Mouse (Mus musculus) heart, postnatal 4 days (tissue): ENCODE measurements around the gene Cd9. TPM values are rescaled to one million over a fixed set of nuclear protein-coding genes. Genes with fewer than 3 reads are reported as not detected.

Experiments used
- DNase-seq: peaks from one replicate; pipeline ENCODE4 v3.0.0; 2021
- total RNA-seq, 2 experiments: library from RNA; stranded (reverse); gene quantifications; 2 replicates each; pipeline ENCODE4 v1.2.3; 2021

Cd9 gene
- total RNA-seq, 2 experiments from 2014 or later, result 72.4 to 73.3 TPM

DNA sequence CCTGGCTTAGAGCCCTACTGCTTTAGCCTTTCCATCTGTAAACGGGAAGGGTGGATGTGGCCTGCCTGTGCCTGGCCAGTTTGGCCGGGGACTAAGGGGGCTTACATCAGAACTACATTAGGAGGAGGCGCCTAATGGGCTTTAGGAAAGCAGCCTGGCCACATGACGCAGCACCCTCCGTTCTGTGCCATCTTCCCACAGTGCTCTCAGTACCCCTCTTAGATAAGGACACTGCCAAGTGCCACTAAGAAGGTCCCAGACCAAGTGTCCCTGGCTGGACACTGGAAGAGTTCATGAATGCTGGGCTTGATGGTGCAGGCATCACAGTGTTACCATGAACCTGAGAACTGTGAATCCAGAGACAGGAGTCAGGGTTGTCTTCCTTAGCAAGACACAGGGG lies 20.7 kb downstream of the Cd9 start:
- DNase-seq, result no peak

DNA sequence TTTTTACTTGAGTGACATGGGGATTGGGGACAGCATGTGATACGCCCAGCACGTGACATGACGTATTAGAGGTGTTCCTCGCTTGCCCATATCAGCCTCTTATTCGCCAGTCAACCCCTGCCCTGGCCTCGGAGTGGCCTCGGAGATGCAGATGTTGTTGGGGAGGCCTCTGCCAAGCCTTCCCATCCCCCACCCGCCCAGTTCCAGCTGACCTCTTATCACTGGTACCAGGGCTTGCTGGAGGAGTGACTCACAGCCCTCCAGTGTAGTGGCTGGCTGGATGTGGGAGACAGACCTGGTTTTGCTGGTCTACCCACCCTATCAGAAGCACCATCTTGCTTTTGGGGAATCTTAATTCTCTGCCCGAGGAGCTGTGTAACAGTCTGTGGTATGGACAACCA lies 21.3 kb downstream of the Cd9 start:
- DNase-seq, result no peak

DNA sequence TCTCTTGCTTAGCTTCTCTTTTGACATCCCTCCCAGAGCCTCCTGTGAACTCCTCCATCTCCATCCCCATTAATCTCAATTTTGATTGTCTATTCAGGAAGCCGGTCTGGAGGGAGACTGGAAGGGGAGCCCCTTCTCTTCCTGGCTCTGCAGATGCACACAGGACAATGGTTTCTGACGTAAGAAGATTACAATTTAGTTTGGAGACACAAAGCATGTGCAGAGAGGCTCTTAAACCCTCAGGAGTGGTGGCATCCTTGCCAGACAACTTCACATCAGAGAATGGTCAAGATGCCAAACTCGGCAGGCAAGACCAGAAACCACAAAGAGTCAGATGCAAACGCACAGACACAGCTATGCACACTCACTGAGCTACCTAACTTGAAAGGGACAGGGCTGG lies 22.7 kb downstream of the Cd9 start:
- DNase-seq, result no peak

DNA sequence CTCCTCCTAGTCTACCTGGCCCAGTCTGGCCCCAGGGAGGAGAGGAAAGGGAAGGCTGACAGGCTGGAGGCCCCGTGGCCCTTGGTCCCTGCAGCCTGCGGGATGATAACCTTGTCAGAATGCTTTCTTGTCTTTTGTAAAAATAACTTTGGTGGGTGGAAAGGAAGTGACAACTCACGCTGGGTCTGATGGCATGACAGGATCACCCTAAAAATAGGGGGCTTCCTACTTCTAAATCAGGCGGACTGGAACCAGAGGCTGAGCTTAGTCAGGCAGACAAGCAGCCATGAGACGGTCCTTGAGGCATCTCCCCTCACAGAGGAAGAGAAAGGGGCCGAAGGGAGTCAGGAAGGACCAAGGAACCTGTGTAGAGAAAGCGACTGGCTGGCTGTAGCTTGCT lies 23.3 kb downstream of the Cd9 start:
- DNase-seq, result no peak

DNA sequence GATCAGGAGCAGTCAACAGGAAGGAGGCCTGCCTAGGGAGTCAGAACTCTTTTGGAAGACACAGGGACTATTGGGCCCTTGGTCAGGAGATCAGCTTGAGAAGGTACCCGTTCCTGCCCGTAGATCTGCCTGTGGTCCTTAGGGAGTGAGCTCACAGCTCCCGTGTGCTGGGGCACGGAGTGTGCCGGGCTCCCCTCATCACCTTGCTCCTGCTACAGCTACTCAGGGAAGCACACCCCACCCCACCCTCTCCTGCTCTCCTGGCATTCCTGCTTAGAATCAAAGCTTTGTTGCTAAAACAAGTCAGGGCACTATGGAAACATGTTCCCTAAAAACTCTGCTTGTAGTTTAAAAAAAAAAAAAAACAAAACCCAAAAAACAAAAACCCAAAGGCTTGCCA lies 24.0 kb downstream of the Cd9 start:
- DNase-seq, result no peak

DNA sequence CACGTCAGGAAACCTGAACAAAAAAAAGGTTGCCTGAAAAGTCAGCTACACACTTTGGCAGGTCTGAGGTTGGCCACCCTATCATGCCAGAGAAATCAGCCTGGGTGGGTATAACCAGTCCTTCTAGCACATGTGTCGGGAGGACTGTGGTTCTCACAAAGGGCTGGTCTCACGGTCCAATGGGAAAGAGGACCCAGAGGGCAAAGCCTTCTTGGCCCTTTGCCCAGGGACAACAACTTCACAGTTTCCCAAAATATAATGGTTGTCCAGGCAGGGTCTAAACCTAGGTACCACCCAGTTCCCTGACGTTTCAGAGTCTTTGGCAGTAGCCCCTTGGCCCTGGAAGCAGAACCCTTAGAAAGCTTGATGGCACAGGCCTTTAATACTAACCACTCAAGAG lies 25.4 kb downstream of the Cd9 start:
- DNase-seq, result no peak

DNA sequence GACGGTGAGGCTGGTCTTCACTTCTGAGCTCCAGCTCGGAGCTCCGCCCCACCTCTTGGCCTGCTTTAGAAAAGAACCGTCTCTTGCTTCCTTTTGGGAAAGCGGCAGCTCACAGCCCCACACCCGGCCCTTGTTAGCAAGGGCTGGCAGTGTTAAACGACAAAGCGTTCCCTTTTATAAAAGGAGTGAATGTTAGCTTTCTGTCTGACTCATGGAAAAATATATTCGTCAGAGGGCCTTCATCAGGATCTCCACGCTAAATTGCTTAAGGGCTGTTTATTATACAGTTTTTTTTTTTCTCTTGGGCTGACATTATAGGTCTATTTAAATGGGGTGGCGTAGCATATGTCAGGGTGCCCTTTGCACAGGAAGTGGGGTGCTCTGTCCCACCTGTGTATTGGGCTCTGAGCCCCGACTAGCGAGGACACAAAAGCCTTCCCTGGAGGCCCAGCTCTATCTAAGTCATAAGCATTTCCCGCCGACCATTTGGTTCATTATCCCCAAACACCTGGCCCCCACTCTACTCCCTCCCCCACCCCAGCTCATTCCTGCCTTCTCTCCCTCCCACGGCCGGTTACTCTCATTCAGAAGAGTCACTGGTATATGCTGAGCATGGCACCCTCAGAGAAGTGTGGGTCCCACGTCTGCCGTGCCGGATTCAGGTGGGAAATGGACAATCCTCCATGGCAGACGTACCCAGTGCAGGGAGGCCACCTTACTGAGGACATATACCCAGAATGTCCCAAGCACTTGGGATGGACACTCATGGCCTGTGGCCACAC lies 26.2 kb downstream of the Cd9 start:
- DNase-seq, result no peak

DNA sequence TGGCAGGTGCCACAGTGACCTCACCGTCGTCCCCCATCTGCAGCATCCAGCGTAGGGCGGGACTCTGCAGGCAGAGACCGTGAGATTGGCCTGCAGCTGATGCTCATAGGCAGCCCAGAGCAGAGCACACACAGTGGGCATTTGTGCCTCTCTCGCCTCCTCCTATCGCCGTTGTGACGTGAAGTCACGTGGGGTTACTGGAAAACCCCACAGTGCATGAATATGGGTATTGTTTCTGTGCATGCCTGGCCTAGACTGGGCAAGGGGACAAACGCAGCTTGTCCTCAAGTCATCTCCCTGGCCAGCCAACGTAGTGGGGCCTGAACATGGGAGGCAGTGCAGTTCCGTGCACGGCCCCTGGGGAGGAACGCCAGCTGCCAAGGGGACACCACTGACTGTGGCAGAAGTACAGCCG lies 27.3 kb downstream of the Cd9 start:
- DNase-seq, result peak; percentile 53

DNA sequence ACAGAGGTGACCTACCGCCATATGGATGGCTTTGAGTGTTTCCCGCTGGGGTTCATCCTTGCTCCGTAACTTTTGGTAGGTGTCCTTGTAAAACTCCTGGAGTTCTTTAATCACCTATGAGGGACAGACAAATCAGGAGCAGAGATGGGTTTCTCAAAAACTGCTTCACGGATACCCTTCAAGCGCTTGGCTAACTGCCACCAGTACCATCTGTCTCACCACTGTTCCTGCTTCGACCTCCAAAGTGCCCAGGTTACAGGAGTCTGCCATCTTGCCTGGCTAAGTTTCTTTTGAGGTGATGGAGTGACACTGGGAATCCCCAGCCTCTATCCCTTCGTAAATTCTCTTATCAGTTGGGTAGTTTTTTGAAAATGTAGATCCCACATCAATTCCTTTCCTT lies 32.3 kb downstream of the Cd9 start:
- no peak for DNase-seq

DNA sequence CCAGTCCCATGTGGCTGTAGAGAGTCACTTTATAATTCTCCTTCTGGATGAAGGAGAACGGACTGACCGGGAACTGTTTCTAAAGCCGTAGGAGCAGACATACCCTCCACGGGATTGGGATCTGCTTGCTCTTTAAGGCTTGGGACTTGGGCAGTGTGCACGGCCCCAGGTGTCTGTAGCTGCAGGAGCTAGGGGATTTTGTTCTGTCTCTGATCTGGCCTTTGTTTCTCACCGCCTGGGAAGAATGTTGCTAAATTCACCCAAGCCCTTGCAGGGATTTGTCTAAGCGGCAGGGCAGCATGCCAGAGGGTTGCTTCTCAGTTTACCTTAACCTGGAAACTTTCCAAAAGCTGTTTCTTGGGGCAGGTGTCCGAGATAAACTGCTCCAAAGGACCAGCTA lies 32.8 kb downstream of the Cd9 start:
- DNase-seq, result no peak

DNA sequence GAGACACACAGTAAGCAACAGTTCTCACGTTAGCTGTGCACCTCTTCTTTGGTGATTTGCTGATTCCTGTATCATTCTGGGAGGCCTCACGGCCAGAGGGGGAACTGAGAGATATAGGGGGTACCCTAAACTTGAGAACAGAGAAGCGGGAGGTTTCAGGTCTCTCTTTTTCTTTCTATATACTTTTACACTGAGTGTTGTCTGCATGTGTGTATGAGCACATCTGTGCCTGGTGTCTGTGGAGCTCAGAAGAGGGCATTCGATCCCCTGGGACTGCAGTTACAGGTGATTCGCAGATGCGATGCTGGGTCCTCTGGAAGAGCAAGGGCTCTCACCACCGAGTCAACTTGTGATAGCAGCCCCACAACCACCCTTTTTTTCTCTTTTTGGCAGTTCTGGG lies 33.3 kb downstream of the Cd9 start:
- DNase-seq, result no peak

DNA sequence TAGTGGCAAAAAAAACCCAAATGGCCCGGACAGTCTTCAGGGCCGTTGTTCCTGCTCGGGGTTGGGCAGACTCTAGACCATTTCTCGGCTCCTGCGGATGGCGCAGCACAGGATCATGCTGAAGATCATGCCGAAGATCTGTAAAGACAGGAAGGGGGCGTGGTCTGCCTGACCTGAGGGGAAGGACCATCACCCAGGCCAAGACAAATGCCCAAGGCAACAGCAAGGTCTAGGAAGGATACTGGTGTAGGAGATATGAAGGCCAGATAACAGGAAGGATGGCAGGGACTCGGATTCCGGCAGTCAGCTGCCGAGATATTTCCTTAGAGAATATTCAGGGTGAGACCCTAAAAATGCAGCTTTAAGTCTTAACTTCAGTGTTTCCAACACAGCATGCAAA lies 34.0 kb downstream of the Cd9 start:
- DNase-seq, result no peak

DNA sequence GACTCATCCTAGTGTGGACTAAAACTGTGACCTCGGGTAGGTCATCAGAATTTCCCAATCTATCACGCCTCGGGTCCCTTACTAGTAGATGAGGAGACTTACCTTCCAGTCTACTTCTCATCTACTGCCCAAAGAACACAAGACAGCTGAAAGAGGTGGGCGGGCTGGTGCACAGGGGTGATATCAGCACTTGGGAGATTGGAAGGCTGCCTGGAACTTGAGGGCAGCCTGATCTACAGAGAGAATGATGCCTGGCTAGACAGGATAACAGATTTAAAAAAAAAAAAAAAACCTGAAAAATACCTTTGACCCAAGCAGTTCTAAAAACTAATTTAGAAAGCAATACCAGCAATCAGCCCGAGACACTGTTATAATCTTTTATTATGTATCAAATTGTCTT lies 34.7 kb downstream of the Cd9 start:
- DNase-seq, result no peak

DNA sequence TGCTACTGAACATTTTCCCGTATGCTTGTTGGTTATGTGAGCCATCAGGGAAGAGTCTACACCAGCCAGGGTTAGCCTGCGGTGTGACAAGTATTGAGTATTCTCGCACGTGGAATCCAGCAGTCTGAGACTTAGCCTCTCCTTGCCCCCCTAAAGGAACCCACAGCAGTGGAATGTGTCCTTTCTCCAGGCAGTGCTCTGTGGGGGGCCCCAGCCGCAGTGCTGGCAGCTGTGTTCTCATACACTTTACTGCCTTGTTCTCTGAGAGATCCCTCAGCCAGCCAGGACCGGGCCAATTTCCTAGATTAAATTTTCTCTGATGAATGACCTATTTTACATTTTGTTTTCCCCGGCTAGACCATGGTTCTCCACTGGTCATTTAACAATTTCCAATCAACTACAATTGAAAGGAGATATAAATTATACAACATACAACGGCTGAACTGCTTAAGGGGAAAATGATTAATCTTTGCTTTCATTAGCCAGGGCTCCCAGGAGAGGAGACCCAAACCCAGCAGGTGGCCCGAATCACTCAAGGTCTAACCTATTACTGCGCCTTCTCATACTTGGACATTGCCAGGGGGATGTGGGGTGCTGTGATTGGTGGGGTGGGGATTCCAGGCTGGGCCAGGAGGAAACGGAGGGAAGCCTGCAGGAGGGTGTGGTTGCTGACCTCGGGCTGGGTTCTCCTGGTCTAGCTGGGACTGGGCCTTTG lies 38.6 kb downstream of the Cd9 start:
- no peak for DNase-seq

DNA sequence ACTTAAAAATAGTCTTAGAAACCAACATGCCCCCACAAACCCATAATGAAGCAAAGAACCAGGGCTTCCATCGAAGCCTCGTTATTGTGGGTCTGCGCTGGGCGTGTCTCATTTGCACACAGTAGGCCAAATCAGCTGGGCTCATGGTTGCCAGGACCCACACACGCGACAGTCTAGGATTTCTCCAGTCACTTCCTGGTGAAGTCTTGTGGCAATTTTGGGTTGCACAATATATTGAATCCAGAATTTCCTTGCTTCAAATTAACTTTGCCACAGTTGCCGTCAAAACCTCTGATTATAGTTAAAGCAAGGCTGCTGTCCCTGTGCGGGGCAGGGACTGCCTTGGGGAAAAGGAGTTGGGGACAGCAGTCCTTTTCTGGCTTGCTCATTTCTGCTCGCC lies 39.9 kb downstream of the Cd9 start:
- DNase-seq, result no peak

DNA sequence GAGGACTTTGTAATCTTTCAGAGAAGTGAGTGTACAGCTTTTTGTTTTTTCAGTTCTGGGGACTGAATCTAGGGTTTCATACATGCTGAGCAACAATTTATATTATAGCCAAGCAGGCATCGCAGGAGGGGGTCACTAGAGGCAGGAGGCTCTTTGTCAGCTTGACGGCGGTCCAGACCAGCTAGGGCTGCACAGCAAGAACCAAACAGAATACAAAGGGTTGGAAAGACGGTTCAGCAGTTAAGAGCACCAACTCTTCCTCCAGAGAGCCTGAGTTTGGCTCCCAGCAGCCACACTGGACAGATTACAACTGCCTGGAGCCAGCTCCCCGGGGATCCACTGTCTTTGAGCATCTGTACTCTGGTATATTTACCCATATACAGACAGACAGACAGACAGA lies 40.3 kb downstream of the Cd9 start:
- no peak for DNase-seq

DNA sequence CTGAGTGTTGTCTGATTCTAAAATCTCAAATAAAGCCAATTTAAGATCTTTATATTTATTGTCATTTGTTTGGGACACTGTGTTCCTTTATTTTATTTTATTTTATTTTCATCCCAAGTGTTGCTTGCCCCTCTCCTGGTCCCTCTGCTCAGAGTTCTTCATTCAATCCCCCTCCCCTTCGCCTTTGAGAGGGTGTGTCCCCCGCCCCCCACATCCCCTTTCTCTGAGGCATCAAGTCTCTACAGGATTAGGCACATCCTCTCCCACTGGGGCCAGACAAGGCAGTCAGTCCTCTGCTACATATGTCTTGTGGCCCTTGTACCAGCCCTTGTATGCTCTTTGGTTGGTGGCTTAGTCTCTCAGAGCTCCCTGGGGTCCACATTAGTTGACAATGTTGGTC lies 46.9 kb downstream of the Cd9 start:
- no peak for DNase-seq

DNA sequence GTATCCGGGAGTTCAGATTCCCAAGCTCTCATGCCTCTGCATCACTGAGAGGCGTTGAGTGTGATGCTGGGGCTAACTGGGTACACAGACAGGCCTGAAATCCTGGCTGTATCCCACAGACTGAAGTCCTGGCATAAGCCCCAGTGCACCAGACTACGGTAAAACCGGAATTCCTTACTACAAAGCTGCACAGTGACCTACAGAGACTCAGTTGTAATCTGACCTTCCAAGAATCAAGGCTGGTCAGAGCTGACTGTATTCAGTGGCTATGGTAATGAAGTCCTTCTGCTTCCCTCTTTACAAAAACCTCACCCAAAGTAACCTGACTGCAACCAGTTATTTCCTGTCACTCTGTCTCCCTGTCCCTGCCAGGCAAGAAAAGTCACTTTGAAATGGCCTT lies 47.4 kb downstream of the Cd9 start:
- no peak for DNase-seq

DNA sequence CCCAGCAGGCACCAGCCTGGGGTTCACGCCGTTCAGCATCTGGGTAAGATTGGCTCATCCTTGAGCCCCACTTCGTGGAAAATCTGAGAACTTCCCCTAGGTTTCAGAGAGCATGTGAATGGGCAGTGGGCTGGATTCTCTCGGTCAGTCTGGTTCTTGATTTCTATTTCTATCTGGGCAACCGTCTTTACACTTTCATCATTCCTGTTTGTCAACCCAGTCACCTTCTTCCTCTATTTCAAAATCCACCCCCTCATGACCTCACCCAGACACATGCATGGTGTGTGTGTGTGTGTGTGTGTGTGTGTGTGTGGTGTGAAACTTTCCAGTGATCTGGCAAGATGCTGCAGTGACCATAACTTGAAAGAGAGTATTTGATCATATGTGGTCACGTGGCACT lies 49.2 kb downstream of the Cd9 start:
- no peak for DNase-seq

DNA sequence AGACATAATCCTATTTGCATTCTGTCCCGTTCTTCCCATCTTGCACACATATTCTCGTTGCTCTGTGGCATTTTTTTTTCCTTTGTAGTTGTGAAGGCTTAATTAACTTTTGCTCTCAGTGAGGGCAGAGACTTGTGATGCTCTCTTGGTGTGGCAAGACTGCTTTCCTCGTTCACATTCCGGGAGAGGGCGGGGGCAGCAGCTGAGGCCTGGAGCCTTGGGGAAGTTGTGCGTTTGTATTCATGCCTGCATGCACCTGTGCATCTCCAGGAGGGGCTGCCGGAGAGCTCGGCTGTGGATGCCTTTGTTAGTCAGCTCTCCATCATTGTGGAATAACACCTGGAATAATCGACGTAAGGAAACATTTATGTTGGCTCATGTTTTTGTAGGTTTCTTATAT lies 52.0 kb downstream of the Cd9 start:
- no peak for DNase-seq

DNA sequence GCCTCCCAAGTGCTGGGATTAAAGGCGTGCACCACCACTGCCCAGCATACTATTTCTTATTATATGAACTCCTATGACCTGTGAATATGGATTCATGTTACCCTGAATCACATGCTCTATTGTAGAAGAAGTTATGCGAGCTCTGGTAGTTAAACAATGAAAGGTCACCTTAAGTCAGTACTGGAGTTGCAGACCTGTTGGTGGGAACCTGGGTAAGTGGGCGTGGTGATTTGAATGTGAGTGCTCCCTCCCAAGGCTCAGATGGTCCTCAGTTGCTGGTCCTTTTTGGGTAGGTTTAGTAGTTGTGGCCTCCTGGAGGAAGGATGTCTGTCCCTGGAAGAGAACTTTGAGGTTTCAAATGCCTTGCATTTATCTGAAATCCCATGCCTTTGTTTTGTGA lies 57.8 kb downstream of the Cd9 start:
- no peak for DNase-seq

DNA sequence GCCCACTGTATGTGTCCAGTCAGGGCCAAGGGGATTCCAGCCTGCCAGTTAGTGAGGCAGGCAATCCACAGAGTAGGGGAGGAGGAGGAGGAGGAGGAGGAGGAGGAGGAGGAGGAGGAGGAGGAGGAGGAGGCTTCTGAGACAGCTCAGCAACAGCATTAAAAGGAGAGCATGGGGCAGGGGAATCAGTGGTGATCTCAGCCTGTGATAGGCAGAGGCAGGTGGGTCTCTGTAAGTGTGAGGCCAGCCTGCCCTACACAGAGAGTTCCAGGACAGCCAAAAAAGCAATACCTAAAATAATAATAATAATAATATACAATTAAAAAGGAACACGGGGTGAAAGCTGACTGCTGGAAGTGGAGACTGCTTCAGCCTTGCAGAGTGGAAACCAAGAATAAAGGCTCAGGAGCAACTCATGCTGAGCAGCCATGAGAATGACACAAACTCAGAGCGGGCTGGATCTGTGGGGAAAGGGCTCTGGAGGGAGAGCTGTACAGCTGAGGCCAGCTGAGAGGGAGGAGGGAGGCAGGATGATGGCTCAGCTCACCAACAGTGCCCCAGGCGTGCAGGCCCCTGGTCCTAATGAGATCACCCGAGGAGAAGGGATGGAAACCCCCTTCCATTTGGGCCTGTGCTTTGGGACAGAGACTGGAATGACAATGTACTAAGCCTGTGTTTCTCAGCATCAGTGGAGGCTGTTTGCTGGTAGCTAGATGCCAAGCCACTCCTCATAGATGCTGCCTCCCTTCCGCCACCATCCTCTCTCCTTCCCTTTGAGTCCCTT lies 59.7 kb downstream of the Cd9 start:
- DNase-seq, result no peak

DNA sequence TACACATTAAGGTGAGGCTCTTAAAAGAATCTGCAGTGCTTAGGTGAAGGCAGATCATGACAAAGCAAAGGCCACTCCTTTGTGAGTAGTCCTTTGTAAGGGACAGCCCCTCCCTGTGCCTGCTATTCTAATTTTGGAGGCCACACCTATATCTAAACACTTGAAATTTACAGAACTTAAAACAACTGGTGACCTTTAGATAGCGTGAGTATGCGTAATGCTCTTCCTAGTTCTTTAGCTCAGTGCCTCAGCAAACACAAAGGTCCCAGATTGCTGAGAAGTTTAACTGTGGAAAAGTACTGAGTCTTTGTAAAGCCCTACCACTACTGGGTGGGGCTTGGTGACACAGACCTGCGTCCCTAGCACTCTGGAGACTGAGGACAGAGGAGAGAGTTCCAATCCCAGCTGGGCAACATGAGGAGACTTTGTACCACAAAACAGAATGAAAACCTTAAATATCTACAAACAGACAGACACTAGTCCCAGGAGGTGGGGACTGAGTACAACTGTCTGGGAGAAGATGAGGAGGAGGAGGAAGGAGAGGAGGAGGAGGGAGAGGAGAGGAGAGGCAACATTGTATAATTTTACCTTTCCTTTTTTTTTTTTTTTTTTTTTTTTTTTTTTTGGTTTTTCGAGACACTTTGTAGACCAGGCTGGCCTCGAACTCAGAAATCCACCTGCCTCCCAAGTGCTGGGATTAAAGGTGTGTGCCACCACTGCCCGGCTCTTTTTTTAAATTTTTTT lies 60.7 kb downstream of the Cd9 start:
- DNase-seq, result no peak
